Comparison of ENCODE assay signal across 20 mouse cellular contexts in genomic region chr5:67362931-67363330, GRCm38 (mm10).
"Had no signal": no experiment of that assay in that cellular context is flagged by ENCODE, and none has a peak within 500 bp of the region (broad histone marks: within the 10 kb centered on the region; RNA-seq: fewer than 3 reads in every experiment).

No protein-coding gene starts in this region.

- H3K9me3 ChIP-seq: liver, embryonic 13.5 days; midbrain, embryonic 12.5 days; midbrain, embryonic 15.5 days; neural tube, embryonic 12.5 days; neural tube, embryonic 15.5 days had no signal

- H3K27me3 ChIP-seq: liver, embryonic 13.5 days; midbrain, embryonic 12.5 days; midbrain, embryonic 15.5 days; neural tube, embryonic 12.5 days; neural tube, embryonic 15.5 days had no signal

- H3K4me3 ChIP-seq: left cerebral cortex, adult 2 months; liver, embryonic 13.5 days; midbrain, embryonic 12.5 days; midbrain, embryonic 15.5 days; neural tube, embryonic 12.5 days; neural tube, embryonic 15.5 days had no signal

- H3K4me1 ChIP-seq: liver, embryonic 13.5 days; midbrain, embryonic 12.5 days; midbrain, embryonic 15.5 days; neural tube, embryonic 12.5 days; neural tube, embryonic 15.5 days had no signal

- H3K4me2 ChIP-seq: liver, embryonic 13.5 days; lung, embryonic 14.5 days; midbrain, embryonic 12.5 days; midbrain, embryonic 15.5 days; neural tube, embryonic 12.5 days; neural tube, embryonic 15.5 days had no signal

- H3K9ac ChIP-seq: liver, embryonic 13.5 days; lung, embryonic 14.5 days; midbrain, embryonic 12.5 days; midbrain, embryonic 15.5 days; neural tube, embryonic 12.5 days; neural tube, embryonic 15.5 days had no signal

- ATAC-seq: lung, postnatal 0 days; midbrain, embryonic 15.5 days had no signal

- H3K36me3 ChIP-seq: liver, embryonic 13.5 days; midbrain, embryonic 12.5 days; midbrain, embryonic 15.5 days; neural tube, embryonic 12.5 days; neural tube, embryonic 15.5 days had no signal

- H3K27ac ChIP-seq: left cerebral cortex, adult 2 months; liver, embryonic 13.5 days; macrophage; midbrain, embryonic 12.5 days; midbrain, embryonic 15.5 days; neural tube, embryonic 12.5 days; neural tube, embryonic 15.5 days; stomach, postnatal 0 days had no signal

- DNase-seq: kidney, adult 11 months; kidney, adult 8-10 months; kidney, postnatal 25 days; layer of hippocampus, postnatal 36 days; liver, embryonic 13.5 days; lung, embryonic 14.5 days; right cerebral cortex, adult 18-20 months; right cerebral cortex, postnatal 14 days; right cerebral cortex, postnatal 4 days; thymus, adult 2 months; thymus, postnatal 14 days; thymus, postnatal 4 days had no signal
